Mouse (Mus musculus) midbrain, postnatal 0 days (tissue): Measurements from ENCODE around the gene Faap20. TPM values are rescaled to one million over a fixed set of nuclear protein-coding genes. Genes with fewer than 3 reads are reported as not detected.

ENCODE experiments used
- ATAC-seq: fragments of 200-750 bp; cut with Nextera tagmentation; 2 replicates; pipeline ENCODE4 v1.8.0; 2017; ENCODE audit warnings: moderate number of reproducible peaks, mild to moderate bottlenecking, moderate TSS enrichment, moderate library complexity; ENCODE audit not compliant: low FRiP score
- DNase-seq: peaks from one replicate; pipeline ENCODE4 v3.0.0-alpha.2; 2015; ENCODE audit warnings: low spot score
- H3K27ac ChIP-seq: fragments of 300-500 bp; sonication (generic); 2 replicates; pipeline ENCODE4 v1.5.1; 2014; ENCODE audit warnings: low read depth, mild to moderate bottlenecking, low read length, mixed read lengths
- H3K27me3 ChIP-seq: fragments of 300-500 bp; sonication (generic); 2 replicates; pipeline ENCODE4 v1.6.1; 2014; ENCODE audit warnings: low read length, control low read depth, mixed read lengths; ENCODE audit not compliant: insufficient read depth
- H3K36me3 ChIP-seq: fragments of 300-500 bp; sonication (generic); 2 replicates; pipeline ENCODE4 v1.6.1; 2014; ENCODE audit warnings: low read length, control low read depth, mixed read lengths; ENCODE audit not compliant: insufficient read depth
- H3K4me1 ChIP-seq: fragments of 300-500 bp; sonication (generic); 2 replicates; pipeline ENCODE4 v1.6.1; 2014; ENCODE audit warnings: mild to moderate bottlenecking, control low read depth, antibody characterized with exemption, low read length, mixed read lengths; ENCODE audit not compliant: insufficient read depth
- H3K4me2 ChIP-seq: fragments of 300-500 bp; sonication (generic); 2 replicates; pipeline ENCODE4 v1.6.1; 2014; ENCODE audit warnings: low read depth, mild to moderate bottlenecking, low read length, mixed read lengths; ENCODE audit not compliant: poor library complexity, severe bottlenecking
- H3K4me3 ChIP-seq: fragments of 300-500 bp; sonication (generic); 2 replicates; pipeline ENCODE4 v1.5.1; 2014; ENCODE audit warnings: low read depth, mild to moderate bottlenecking, low read length, moderate library complexity
- H3K9ac ChIP-seq: fragments of 300-500 bp; sonication (generic); replicated peaks from 2 replicates; pipeline ENCODE4 v1.6.1; 2014; ENCODE audit warnings: mild to moderate bottlenecking, low read length, moderate library complexity, mixed read lengths; ENCODE audit not compliant: poor library complexity, severe bottlenecking
- H3K9me3 ChIP-seq: fragments of 300-500 bp; sonication (generic); 2 replicates; pipeline ENCODE4 v1.6.1; 2016; ENCODE audit warnings: low read length, control low read depth
- CTCF ChIP-seq: IDR thresholded peaks from 2 replicates; pipeline ENCODE4 v1.5.1; 2016; ENCODE audit warnings: antibody characterized with exemption, mild to moderate bottlenecking
- WGBS: fragments of 180-500 bp; shearing (Covaris S2); extraction: QIAGEN DNeasy Blood & Tissue Kit; methylation state at CpG from one replicate; pipeline ENCODE4 v1.1.7; 2014; 5-methylcytosine and 5-hydroxymethylcytosine counted together
- polyA plus RNA-seq: library from polyadenylated mRNA; unstranded; fragments of >200 nt; fragmentation: Nextera tagmentation; extraction: Ambion mirVana; gene quantifications from 2 replicates; pipeline ENCODE4 v1.2.1, GENCODE M21; 2015
- total RNA-seq: library from RNA; depleted of rRNA; stranded (reverse); fragments of >200 nt; gene quantifications from 2 replicates; pipeline ENCODE4 v1.2.3, GENCODE M21; 2014

Faap20 gene
- total and polyA plus RNA-seq, 2 experiments from 2014 or later, result 48.7 to 56.6 TPM

- Histone ChIP-seq H3K27ac (no peak overlapping the region), H3K4me1 (peaks cover 48% of the 10 kb centered on the region), H3K36me3 (no peaks in the 10 kb centered on the region; the same call in 1 of the 2 replicates), H3K9ac (no peak overlapping the region), H3K9me3 (no peaks in the 10 kb centered on the region), H3K27me3 (no peaks in the 10 kb centered on the region), H3K4me3 (no peak overlapping the region), H3K4me2 (peak overlapping the region; percentile 22; the same call in 1 of the 2 replicates)
- TF ChIP-seq CTCF, result no peak
- 74% methylated on average over 10 of the region's 10 CpGs for WGBS
- ATAC-seq, result no peak
- DNase-seq, result no peak
Measured at GRCm38 (mm10) chr4:155214793-155215192, 34.8 kb upstream of the Faap20 start.

GRCm38 (mm10) chr4:155215203-155215602 is 34.4 kb upstream of the Faap20 start:
- DNase-seq (no peak), ATAC-seq (no peak)
- Histone ChIP-seq H3K4me3 (no peak overlapping the region), H3K9me3 (no peaks in the 10 kb centered on the region), H3K36me3 (no peaks in the 10 kb centered on the region; the same call in 1 of the 2 replicates), H3K9ac (no peak overlapping the region), H3K4me1 (peaks cover 52% of the 10 kb centered on the region), H3K27me3 (no peaks in the 10 kb centered on the region), H3K4me2 (peak overlapping the region; percentile 5; the same call in 1 of the 2 replicates), H3K27ac (no peak overlapping the region)
- WGBS, result 60% methylated on average over 9 of the region's 9 CpGs
- TF ChIP-seq CTCF, result no peak

GRCm38 (mm10) chr4:155215773-155216630 is 33.6 kb upstream of the Faap20 start:
- Histone ChIP-seq H3K36me3 (no peaks in the 10 kb centered on the region), H3K27ac (peak overlapping the region; percentile 47; the same call in 1 of the 2 replicates), H3K4me1 (peaks cover 53% of the 10 kb centered on the region), H3K27me3 (no peaks in the 10 kb centered on the region), H3K9me3 (no peaks in the 10 kb centered on the region), H3K4me3 (no peak overlapping the region), H3K4me2 (peak overlapping the region; percentile 5; the same call in 1 of the 2 replicates), H3K9ac (no peak overlapping the region)
- DNase-seq (peak; percentile 39), ATAC-seq (no peak)
- TF ChIP-seq CTCF, result 0 out of 2 replicates have a peak, but pooled peaks have one; percentile 3
- WGBS, result 52% methylated on average over 12 of the region's 12 CpGs

- no peaks in the 10 kb centered on the region for H3K9me3 ChIP-seq
- no peak overlapping the region for H3K27ac ChIP-seq
- DNase-seq (no peak), ATAC-seq (no peak)
- no peak overlapping the region for H3K9ac ChIP-seq
- H3K27me3 ChIP-seq, result no peaks in the 10 kb centered on the region
- peaks cover 53% of the 10 kb centered on the region for H3K4me1 ChIP-seq
- H3K4me2 ChIP-seq, result peak overlapping the region; percentile 100
- no peaks in the 10 kb centered on the region for H3K36me3 ChIP-seq
- H3K4me3 ChIP-seq, result no peak overlapping the region
- WGBS, result 81% methylated on average over 11 of the region's 12 CpGs
- TF ChIP-seq CTCF, result no peak
Measured at GRCm38 (mm10) chr4:155217241-155218103, 32.1 kb upstream of the Faap20 start.

GRCm38 (mm10) chr4:155218104-155218732 is 31.4 kb upstream of the Faap20 start:
- Histone ChIP-seq H3K27me3 (no peaks in the 10 kb centered on the region), H3K36me3 (no peaks in the 10 kb centered on the region), H3K27ac (no peak overlapping the region), H3K9me3 (no peaks in the 10 kb centered on the region), H3K4me2 (peak overlapping the region; percentile 100), H3K4me3 (0 out of 2 replicates have a peak overlapping the region, but pooled peaks have one; percentile 3), H3K9ac (no peak overlapping the region), H3K4me1 (peaks cover 53% of the 10 kb centered on the region)
- 82% methylated on average over 9 of the region's 9 CpGs for WGBS
- DNase-seq (no peak), ATAC-seq (no peak)
- no peak for TF ChIP-seq CTCF
